Mouse (Mus musculus) hindbrain, embryonic 13.5 days (tissue): ENCODE data around the gene Numa1. TPM values are rescaled to one million over a fixed set of nuclear protein-coding genes. Genes with fewer than 3 reads are reported as not detected.
"Not testable (repeated sequence)": the region's sequence is repeated elsewhere in the genome, so short reads cannot be mapped to it uniquely, and the experiment has no call there.

Source experiments
- ATAC-seq: fragments of 200-750 bp; cut with Nextera tagmentation; 2 replicates; pipeline ENCODE4 v1.8.0; 2017; ENCODE audit warnings: moderate TSS enrichment; ENCODE audit not compliant: low FRiP score
- H3K27ac ChIP-seq: fragments of 300-500 bp; sonication (generic); 2 replicates; pipeline ENCODE4 v1.5.1; 2015; ENCODE audit warnings: inconsistent platforms, mild to moderate bottlenecking, moderate library complexity
- H3K27me3 ChIP-seq: fragments of 300-500 bp; sonication (generic); 2 replicates; pipeline ENCODE4 v1.6.1; 2015; ENCODE audit warnings: mild to moderate bottlenecking, inconsistent platforms
- H3K36me3 ChIP-seq: fragments of 300-500 bp; sonication (generic); 2 replicates; pipeline ENCODE4 v1.6.1; 2015; ENCODE audit warnings: mild to moderate bottlenecking, inconsistent platforms
- H3K4me1 ChIP-seq: fragments of 300-500 bp; sonication (generic); replicated peaks from 2 replicates; pipeline ENCODE4 v1.6.1; 2015; ENCODE audit warnings: inconsistent platforms
- H3K4me2 ChIP-seq: fragments of 300-500 bp; sonication (generic); 2 replicates; pipeline ENCODE4 v1.6.1; 2015; ENCODE audit warnings: inconsistent platforms, mild to moderate bottlenecking, moderate library complexity
- H3K4me3 ChIP-seq: fragments of 300-500 bp; sonication (generic); 2 replicates; pipeline ENCODE4 v1.5.1; 2015; ENCODE audit warnings: mild to moderate bottlenecking, inconsistent platforms
- H3K9ac ChIP-seq: fragments of 300-500 bp; sonication (generic); 2 replicates; pipeline ENCODE4 v1.6.1; 2015; ENCODE audit warnings: mild to moderate bottlenecking, inconsistent platforms
- H3K9me3 ChIP-seq: fragments of 300-500 bp; sonication (generic); 2 replicates; pipeline ENCODE4 v1.6.1; 2016; ENCODE audit warnings: inconsistent platforms
- WGBS: fragments of 180-500 bp; shearing (Covaris S2); methylation state at CpG from one replicate; pipeline ENCODE4 v1.1.7; 2015; 5-methylcytosine and 5-hydroxymethylcytosine counted together
- polyA plus RNA-seq: library from polyadenylated mRNA; unstranded; fragments of >200 nt; fragmentation: Nextera tagmentation; extraction: Ambion mirVana; gene quantifications from 2 replicates; pipeline ENCODE4 v1.2.1, GENCODE M21; 2015

The Numa1 gene
- polyA plus RNA-seq, 1 experiment from 2014 or later, result 50.8 TPM

DNA sequence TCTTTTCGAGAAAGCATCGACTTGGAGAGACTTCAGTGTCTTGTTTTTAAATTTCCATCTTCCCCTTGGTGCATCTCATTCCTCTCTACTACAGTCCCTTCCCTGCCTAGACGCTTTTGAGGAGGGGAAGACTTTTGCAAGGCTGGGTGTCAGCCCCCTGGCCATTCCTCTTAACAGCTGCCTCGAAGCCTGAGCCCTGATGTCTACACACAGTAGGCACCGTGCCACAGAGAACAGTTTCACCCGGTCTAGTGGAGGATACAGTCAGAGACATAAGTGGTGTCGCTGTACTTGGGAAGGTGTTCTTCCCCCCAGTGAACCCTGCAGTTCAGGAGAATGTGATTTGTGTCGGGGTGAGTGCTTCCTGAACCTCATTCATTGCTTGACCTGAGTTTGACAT lies 27.2 kb upstream of the Numa1 start:
- peak overlapping the region; percentile 97; the same call in 1 of the 2 replicates for H3K27ac ChIP-seq
- ATAC-seq, result no peak
- no peaks in the 10 kb centered on the region for H3K27me3 ChIP-seq
- H3K4me1 ChIP-seq, result peaks cover 30% of the 10 kb centered on the region
- peak overlapping the region; percentile 74 for H3K4me2 ChIP-seq
- H3K4me3 ChIP-seq, result peak overlapping the region; percentile 77
- WGBS, result 81% methylated on average over 8 of the region's 8 CpGs
- H3K36me3 ChIP-seq, result peaks cover 40% of the 10 kb centered on the region
- no peaks in the 10 kb centered on the region for H3K9me3 ChIP-seq
- peak overlapping the region; percentile 88 for H3K9ac ChIP-seq

DNA sequence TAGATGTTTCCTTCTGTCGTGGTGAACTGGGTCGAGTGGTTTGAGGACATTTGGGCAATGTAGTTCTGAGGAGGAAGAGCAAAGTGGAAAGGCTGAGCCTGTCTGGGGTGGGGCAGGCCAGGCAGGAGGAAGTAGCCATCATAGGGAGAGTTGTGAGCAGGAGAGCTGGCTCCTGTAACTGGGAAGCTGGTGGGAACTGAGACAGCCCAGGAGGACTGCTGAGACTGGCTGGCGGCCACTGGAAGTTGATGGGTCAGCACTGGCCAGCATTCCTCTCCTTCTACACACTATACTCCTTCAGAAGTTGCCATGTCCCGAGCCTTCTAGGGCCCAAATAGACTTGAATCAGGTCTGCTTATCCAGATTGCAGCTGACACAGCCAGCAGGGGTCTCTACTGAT lies 25.5 kb upstream of the Numa1 start:
- Histone ChIP-seq H3K4me3 (no peak overlapping the region), H3K9ac (peak overlapping the region; percentile 35), H3K27ac (no peak overlapping the region), H3K4me2 (no peak overlapping the region), H3K9me3 (no peaks in the 10 kb centered on the region), H3K27me3 (no peaks in the 10 kb centered on the region), H3K4me1 (peaks cover 30% of the 10 kb centered on the region), H3K36me3 (peaks cover 45% of the 10 kb centered on the region)
- ATAC-seq, result no peak
- WGBS, result 82% methylated on average over 4 of the region's 4 CpGs

DNA sequence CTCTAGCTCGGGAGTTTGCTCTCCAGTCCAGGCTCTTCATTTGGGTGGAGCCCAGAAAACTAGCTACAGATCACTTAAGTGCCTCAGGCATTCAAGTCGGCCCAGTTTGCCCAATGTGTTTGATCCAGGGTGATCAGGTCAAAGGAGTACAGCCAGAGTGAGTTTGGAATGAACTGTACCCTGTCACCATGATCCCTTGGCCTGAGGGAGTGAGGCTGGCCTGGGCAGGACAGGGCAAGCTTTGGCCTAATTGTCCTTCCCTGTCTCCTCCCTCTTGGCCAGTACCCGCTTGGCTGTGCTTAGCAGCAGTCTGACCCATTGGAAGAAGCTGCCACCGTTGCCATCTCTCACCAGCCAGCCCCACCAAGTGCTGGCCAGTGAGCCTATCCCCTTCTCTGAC lies 23.8 kb upstream of the Numa1 start:
- Histone ChIP-seq H3K27ac (no peak overlapping the region), H3K4me3 (no peak overlapping the region), H3K36me3 (peaks cover 59% of the 10 kb centered on the region), H3K4me1 (peaks cover 26% of the 10 kb centered on the region), H3K9me3 (no peaks in the 10 kb centered on the region), H3K9ac (no peak overlapping the region), H3K4me2 (no peak overlapping the region), H3K27me3 (no peaks in the 10 kb centered on the region)
- WGBS, result 94% methylated on average over 4 of the region's 4 CpGs
- ATAC-seq, result no peak

DNA sequence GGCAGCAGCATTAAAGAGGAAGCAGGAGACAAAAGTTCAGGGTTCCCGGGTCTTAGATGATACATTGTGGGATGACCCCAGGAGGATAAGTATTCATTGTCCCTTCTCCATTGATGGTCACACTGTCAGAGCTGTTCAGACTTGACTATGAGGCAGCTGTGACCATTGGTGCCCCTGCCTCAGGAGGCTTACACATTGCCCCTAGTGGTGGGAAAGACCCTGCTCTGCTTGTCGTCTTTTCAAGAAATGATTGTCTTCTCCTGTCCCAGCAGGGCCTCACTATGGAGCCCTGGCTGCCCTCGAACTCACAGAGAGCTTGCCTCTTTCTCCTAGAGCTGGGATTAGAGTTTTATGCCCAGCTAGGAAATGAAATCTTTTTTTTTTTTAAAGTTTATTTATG lies 21.9 kb upstream of the Numa1 start:
- no peak for ATAC-seq
- no peak overlapping the region for H3K4me3 ChIP-seq

DNA sequence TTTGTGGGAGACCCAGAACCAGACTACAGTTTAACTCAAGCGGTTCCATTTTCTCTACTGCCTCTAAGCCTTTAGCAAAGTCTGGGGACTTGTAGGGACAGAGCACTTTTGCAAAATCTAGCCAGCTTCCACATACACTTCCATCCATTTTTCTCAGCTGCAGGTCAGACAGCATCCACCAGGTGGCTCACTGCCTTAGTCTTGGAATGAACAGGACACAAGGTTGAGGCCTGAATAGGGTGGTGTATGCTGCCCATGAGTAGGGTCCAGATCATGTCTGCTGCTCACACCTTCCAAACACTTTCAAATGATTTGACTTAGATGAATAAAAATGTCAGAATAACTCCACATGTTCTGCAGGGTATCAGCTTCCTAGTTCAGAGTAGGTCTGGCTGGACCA lies 15.8 kb upstream of the Numa1 start:
- H3K27ac ChIP-seq, result no peak overlapping the region
- H3K9ac ChIP-seq, result no peak overlapping the region
- H3K36me3 ChIP-seq, result peaks cover 17% of the 10 kb centered on the region
- H3K27me3 ChIP-seq, result no peaks in the 10 kb centered on the region
- WGBS, result 22% methylated on average over 1 of the region's 1 CpGs
- H3K4me3 ChIP-seq, result no peak overlapping the region
- ATAC-seq, result peak; percentile 76; the same call in 1 of the 2 replicates
- no peaks in the 10 kb centered on the region for H3K9me3 ChIP-seq
- H3K4me1 ChIP-seq, result no peaks in the 10 kb centered on the region
- no peak overlapping the region for H3K4me2 ChIP-seq

More for the DNA sequence above, 21.9 kb upstream of the Numa1 start:
- no peak overlapping the region for H3K27ac ChIP-seq
- no peak overlapping the region for H3K9ac ChIP-seq
- no peaks in the 10 kb centered on the region for H3K27me3 ChIP-seq
- 62% methylated on average over 3 of the region's 3 CpGs for WGBS
- H3K4me1 ChIP-seq, result peaks cover 16% of the 10 kb centered on the region
- H3K4me2 ChIP-seq, result no peak overlapping the region
- peaks cover 59% of the 10 kb centered on the region for H3K36me3 ChIP-seq
- no peaks in the 10 kb centered on the region for H3K9me3 ChIP-seq

DNA sequence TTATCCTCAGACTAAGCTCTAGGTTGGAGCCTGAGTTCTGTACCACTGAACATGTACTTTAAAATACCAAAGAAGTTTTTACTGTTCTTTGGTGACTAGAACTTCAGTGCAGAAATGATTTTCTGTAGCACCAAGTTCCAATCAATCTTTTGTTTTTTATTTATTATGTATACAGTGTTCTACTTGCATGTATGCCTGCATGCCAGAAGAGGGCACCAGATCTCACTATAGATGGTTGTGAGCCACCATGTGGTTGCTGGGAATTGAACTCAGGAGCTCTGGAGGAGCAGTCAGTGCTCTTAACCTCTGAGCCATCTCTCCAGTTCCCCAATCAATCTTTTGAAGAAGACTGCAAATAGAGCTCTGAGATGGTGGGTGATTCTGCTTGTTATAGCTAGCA lies 8.0 kb upstream of the Numa1 start:
- H3K9me3 ChIP-seq, H3K4me1 ChIP-seq, ATAC-seq, H3K4me2 ChIP-seq, H3K4me3 ChIP-seq, H3K27ac ChIP-seq, H3K27me3 ChIP-seq, H3K9ac ChIP-seq, H3K36me3 ChIP-seq: not testable (repeated sequence)

DNA sequence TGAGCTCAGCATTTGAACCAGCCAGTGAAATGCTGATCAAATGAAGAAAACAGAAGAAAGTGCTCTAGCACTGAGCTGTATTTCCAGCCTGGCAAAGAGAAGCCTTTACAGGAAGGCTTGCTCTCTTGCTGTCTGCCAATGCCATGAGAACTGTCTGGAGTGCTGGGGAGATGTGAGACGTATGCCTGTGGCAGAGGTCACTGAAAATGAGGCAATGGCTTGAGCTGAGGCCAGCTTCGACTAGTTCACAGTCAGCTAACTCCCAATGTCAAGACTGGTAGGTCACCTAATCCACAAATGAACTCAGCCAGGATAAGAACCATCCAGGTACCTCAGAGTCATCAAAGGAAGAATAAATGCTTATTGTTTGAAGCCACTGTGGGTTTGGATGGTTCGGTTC lies 5.8 kb upstream of the Numa1 start:
- Histone ChIP-seq H3K27me3 (no peaks in the 10 kb centered on the region), H3K4me3 (no peak overlapping the region), H3K36me3 (no peaks in the 10 kb centered on the region), H3K9me3 (no peaks in the 10 kb centered on the region), H3K4me1 (peaks cover 6% of the 10 kb centered on the region), H3K9ac (no peak overlapping the region), H3K4me2 (no peak overlapping the region), H3K27ac (no peak overlapping the region)
- no peak for ATAC-seq
- 88% methylated on average over 3 of the region's 3 CpGs for WGBS

DNA sequence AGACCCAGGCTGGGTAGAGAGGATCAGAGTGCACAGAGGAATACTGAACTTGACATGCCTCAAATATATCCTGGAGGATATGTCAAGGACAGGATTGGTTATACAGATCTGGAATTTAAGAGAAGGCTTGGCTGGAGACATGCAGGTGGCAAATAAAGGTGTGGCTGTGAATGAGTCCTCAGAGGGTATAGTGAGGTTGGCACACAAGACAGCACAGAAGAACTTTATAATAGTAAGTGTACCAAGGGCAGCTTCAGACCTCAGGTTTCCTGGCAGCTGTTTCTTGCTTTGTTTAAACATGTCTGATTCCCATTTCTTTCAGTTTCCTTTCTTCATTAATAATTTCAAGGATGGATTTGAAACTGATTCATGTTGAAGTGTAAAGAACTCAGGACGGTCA lies 1.4 kb upstream of the Numa1 start:
- H3K9me3 ChIP-seq, result no peaks in the 10 kb centered on the region
- H3K36me3 ChIP-seq, result no peaks in the 10 kb centered on the region
- no peak for ATAC-seq
- peak overlapping the region; percentile 88 for H3K4me3 ChIP-seq
- H3K27ac ChIP-seq, result no peak overlapping the region
- peak overlapping the region; percentile 26; the same call in 1 of the 2 replicates for H3K9ac ChIP-seq
- H3K27me3 ChIP-seq, result no peaks in the 10 kb centered on the region
- peaks cover 39% of the 10 kb centered on the region for H3K4me1 ChIP-seq
- peak overlapping the region; percentile 82; the same call in 1 of the 2 replicates for H3K4me2 ChIP-seq
- WGBS, result 94% methylated on average over 1 of the region's 1 CpGs

DNA sequence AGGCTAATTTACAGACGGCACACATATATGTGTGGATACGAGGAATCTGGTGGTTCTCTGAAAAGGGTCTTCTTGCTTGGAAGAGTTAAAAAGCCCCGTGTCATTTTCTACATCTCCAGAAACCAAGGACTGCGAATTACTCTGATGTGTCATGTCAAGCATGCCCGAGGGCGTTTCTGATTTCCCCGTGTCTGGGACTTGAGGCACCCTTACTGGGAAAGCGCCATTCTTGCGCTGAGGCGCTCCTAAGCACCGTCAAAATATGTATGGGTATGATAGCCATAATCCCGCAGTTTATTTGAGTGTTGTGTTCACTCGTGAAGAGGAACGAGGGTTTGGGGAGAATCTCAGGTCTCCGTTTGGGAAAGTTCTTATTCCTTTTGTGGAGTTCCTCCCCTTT lies 611 bp upstream of the Numa1 start:
- H3K4me1 ChIP-seq, result peaks cover 39% of the 10 kb centered on the region
- H3K4me3 ChIP-seq, result peak overlapping the region; percentile 88
- H3K9ac ChIP-seq, result peak overlapping the region; percentile 77
- 7% methylated on average over 15 of the region's 15 CpGs for WGBS
- peak; percentile 44 for ATAC-seq
- H3K27me3 ChIP-seq, result no peaks in the 10 kb centered on the region
- H3K9me3 ChIP-seq, result no peaks in the 10 kb centered on the region
- no peaks in the 10 kb centered on the region for H3K36me3 ChIP-seq
- H3K27ac ChIP-seq, result peak overlapping the region; percentile 63
- peak overlapping the region; percentile 82 for H3K4me2 ChIP-seq

DNA sequence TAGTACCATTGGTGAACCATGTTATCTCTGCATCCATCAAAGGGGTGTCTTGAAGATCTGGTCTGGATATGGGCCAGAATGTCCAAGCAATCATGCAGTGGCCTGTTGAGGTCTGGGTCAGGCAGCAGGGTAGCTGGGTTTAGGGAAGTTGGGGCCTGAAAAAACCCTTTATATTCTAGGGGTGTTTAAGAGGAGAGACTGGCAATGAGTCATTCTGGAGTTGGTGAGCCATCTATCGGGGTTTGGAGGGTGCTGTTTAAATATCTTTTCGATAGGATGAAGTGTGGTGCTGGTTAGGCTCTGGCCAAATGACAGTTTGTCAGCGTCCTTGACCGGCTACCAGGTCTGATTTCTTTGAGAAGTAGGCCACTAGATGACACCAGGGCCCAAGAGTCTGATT lies 2.0 kb downstream of the Numa1 start:
- no peak overlapping the region for H3K27ac ChIP-seq
- no peak overlapping the region for H3K4me3 ChIP-seq
- H3K36me3 ChIP-seq, result no peaks in the 10 kb centered on the region
- H3K4me1 ChIP-seq, result peaks cover 39% of the 10 kb centered on the region
- 97% methylated on average over 4 of the region's 4 CpGs for WGBS
- no peak overlapping the region for H3K4me2 ChIP-seq
- H3K9ac ChIP-seq, result no peak overlapping the region
- H3K27me3 ChIP-seq, result no peaks in the 10 kb centered on the region
- no peaks in the 10 kb centered on the region for H3K9me3 ChIP-seq
- no peak for ATAC-seq

DNA sequence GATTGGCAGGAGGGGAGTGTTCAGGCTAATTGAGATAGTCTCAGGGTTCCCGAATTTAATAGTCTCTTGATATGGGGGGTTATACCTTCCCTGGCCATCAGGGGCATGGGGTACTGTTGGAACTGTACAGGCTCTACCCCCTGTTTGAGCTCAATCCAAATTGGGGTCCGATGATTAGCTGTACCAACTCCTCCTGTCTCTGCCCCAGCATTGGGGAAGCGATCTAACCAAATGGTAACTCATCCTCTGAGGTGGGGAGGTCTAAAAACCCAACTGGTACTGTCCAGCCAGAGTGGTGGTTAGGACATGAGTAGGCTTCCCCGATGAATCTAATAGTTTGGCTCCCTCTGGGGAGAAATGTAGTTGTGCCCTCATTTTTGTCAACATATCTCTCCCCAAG lies 3.1 kb downstream of the Numa1 start:
- Histone ChIP-seq H3K27me3 (no peaks in the 10 kb centered on the region), H3K27ac (no peak overlapping the region), H3K4me2 (no peak overlapping the region), H3K9me3 (no peaks in the 10 kb centered on the region), H3K4me3 (no peak overlapping the region), H3K9ac (no peak overlapping the region), H3K4me1 (peaks cover 39% of the 10 kb centered on the region), H3K36me3 (no peaks in the 10 kb centered on the region)
- 96% methylated on average over 4 of the region's 4 CpGs for WGBS
- ATAC-seq, result no peak

DNA sequence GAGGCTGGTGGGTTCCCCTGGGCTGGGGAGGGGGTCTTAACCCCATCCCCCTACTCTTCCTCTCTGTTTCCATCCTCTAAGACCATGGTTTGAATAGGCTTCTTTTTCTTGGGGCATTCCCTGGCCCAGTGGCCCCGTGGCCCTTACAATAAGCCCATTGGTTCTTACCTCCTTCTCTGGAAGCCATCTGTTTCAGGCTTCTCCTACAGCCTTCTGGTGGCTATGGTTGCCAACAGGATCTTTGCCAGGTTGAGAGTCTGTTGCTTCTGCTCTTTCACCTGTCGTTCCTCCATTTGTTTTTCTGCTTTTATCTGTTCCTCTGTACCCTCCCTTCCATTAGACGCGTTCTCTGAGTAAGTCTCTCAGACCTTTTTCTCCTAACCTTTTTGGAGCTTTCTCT lies 3.7 kb downstream of the Numa1 start:
- no peak for ATAC-seq
- WGBS, result 91% methylated on average over 4 of the region's 4 CpGs

DNA sequence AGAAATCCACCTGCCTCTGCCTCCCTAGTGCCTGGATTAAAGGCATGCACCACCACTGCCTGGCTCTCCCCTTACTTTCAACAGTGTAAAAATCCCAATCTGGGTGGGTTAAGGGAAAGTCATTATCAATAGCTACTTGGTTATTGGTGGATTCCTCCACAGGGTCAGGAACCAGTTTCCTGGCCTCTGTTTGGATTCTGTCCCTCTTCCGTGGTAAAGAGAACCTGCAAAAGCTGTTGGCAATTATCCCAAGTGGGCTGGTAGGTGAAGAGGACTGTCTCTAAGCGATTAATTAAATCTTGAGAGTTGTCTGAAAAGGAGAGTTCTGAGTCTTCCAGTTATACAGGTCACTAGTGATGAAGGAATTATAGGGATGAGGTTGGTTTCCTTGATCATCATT lies 4.4 kb downstream of the Numa1 start:
- no peak overlapping the region for H3K4me3 ChIP-seq
- ATAC-seq, result no peak
- no peak overlapping the region for H3K9ac ChIP-seq
- H3K27me3 ChIP-seq, result no peaks in the 10 kb centered on the region
- WGBS, result 96% methylated on average over 2 of the region's 2 CpGs
- no peaks in the 10 kb centered on the region for H3K36me3 ChIP-seq
- peaks cover 30% of the 10 kb centered on the region for H3K4me1 ChIP-seq
- H3K9me3 ChIP-seq, result no peaks in the 10 kb centered on the region
- H3K27ac ChIP-seq, result no peak overlapping the region
- H3K4me2 ChIP-seq, result no peak overlapping the region

More for the DNA sequence above, 3.7 kb downstream of the Numa1 start:
- H3K4me3 ChIP-seq, result no peak overlapping the region
- H3K27me3 ChIP-seq, result no peaks in the 10 kb centered on the region
- no peaks in the 10 kb centered on the region for H3K36me3 ChIP-seq
- no peak overlapping the region for H3K4me2 ChIP-seq
- H3K9ac ChIP-seq, result no peak overlapping the region
- H3K4me1 ChIP-seq, result peaks cover 37% of the 10 kb centered on the region
- H3K9me3 ChIP-seq, result no peaks in the 10 kb centered on the region
- no peak overlapping the region for H3K27ac ChIP-seq

DNA sequence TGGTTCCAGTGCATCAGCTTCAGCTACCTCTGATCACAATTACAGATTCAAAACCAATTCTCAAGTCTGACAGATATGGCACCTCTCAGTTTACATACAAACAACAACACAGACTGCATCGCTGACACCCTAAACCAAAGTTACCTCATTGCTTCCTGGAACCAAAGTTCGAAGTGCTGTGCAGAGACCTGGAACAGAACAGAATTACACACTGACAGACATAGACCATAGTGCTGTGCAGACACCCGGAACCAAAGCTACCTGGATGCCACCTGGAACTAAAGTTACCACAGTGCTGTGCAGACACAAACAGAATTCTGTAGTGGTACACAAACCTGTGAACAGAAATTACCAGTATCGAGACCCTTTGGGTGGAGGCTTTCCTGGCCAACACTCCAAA lies 5.8 kb downstream of the Numa1 start:
- peaks cover 26% of the 10 kb centered on the region for H3K4me1 ChIP-seq
- H3K36me3 ChIP-seq, result no peaks in the 10 kb centered on the region
- H3K9ac ChIP-seq, result no peak overlapping the region
- H3K4me2 ChIP-seq, result no peak overlapping the region
- 95% methylated on average over 4 of the region's 4 CpGs for WGBS
- no peaks in the 10 kb centered on the region for H3K9me3 ChIP-seq
- no peak for ATAC-seq
- no peak overlapping the region for H3K27ac ChIP-seq
- H3K27me3 ChIP-seq, result no peaks in the 10 kb centered on the region
- H3K4me3 ChIP-seq, result no peak overlapping the region
